Mouse (Mus musculus): ENCODE results near the gene Angptl2.

GRCm38 (mm10) chr2:33269132-33269493 is 53.2 kb downstream of the Angptl2 start:
- no peak for TF ChIP-seq CTCF (IDR thresholded peaks at IDR 0.05; ENCODE audit: borderline replicate concordance, extremely low read depth, insufficient read depth, insufficient read length)
- TF ChIP-seq POLR2A (IDR thresholded peaks at IDR 0.05; ENCODE audit: borderline replicate concordance, extremely low read depth, insufficient read depth, insufficient read length, poor library complexity, severe bottlenecking): no peak
